Mouse (Mus musculus) midbrain, embryonic 10.5 days (tissue): Measurements from ENCODE around the gene Nps. TPM values are rescaled to one million over a fixed set of nuclear protein-coding genes. Genes with fewer than 3 reads are reported as not detected.

Experiments
- DNase-seq: peaks from one replicate; pipeline ENCODE4 v3.0.0-alpha.2; 2017; ENCODE audit warnings: low spot score
- H3K27ac ChIP-seq: fragments of 300-500 bp; sonication (generic); replicated peaks from 2 replicates; pipeline ENCODE4 v1.5.1; 2016; ENCODE audit warnings: mild to moderate bottlenecking
- H3K27me3 ChIP-seq: fragments of 300-500 bp; sonication (generic); 2 replicates; pipeline ENCODE4 v1.6.1; 2016; ENCODE audit warnings: low read depth, mild to moderate bottlenecking; ENCODE audit not compliant: poor library complexity, severe bottlenecking
- H3K36me3 ChIP-seq: fragments of 300-500 bp; sonication (generic); 2 replicates; pipeline ENCODE4 v1.6.1; 2016; ENCODE audit warnings: mild to moderate bottlenecking, moderate library complexity
- H3K4me1 ChIP-seq: fragments of 300-500 bp; sonication (generic); 2 replicates; pipeline ENCODE4 v1.6.1; 2016
- H3K4me3 ChIP-seq: fragments of 300-500 bp; sonication (generic); 2 replicates; pipeline ENCODE4 v1.5.1; 2016; ENCODE audit warnings: mild to moderate bottlenecking, moderate library complexity
- H3K9me3 ChIP-seq: fragments of 300-500 bp; sonication (generic); replicated peaks from 2 replicates; pipeline ENCODE4 v1.6.1; 2016; ENCODE audit warnings: mild to moderate bottlenecking
- WGBS: fragments of 180-500 bp; shearing (Covaris S2); methylation state at CpG from one replicate; pipeline ENCODE4 v1.1.7; 2016; 5-methylcytosine and 5-hydroxymethylcytosine counted together
- polyA plus RNA-seq: library from polyadenylated mRNA; unstranded; fragments of >200 nt; fragmentation: Nextera tagmentation; extraction: Ambion mirVana; gene quantifications from 2 replicates; pipeline ENCODE4 v1.2.1, GENCODE M21; 2016

The Nps gene
- polyA plus RNA-seq, 1 experiment from 2014 or later = not detected

DNA sequence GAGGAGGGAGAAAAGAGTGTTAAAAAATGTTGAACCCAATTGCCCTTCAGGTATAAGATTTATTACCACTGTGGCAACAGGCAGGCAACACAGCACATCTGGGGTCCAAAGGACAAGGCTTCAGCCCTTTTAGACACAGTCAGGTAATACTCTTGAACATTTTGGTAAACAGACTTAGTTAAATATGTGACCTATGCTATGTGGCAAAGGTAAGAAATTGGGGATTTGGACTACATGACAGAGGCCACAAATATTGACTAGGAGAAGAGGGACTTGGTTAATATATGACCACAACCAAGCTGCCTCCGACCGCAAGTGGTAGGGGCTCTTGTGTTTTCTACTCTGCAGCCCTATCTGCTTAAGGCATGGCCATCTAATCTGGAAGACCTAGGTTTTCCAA lies 5.3 kb upstream of the Nps start:
- H3K27me3 ChIP-seq = no peaks in the 10 kb centered on the region
- H3K36me3 ChIP-seq = no peaks in the 10 kb centered on the region
- H3K4me1 ChIP-seq = no peaks in the 10 kb centered on the region
- H3K4me3 ChIP-seq = no peak overlapping the region
- 97% methylated on average over 2 of the region's 2 CpGs for WGBS
- no peak for DNase-seq
- H3K27ac ChIP-seq = no peak overlapping the region
- H3K9me3 ChIP-seq = 0 out of 2 replicates have a peak, but pooled peaks cover 5% of the 10 kb centered on the region

GRCm38 (mm10) chr7:135254423-135254822 lies 4.1 kb upstream of the Nps start:
- no peaks in the 10 kb centered on the region for H3K36me3 ChIP-seq
- WGBS = 90% methylated on average over 2 of the region's 2 CpGs
- no peak for DNase-seq
- H3K4me1 ChIP-seq = no peaks in the 10 kb centered on the region
- no peak overlapping the region for H3K27ac ChIP-seq
- H3K4me3 ChIP-seq = no peak overlapping the region
- H3K27me3 ChIP-seq = no peaks in the 10 kb centered on the region
- H3K9me3 ChIP-seq = 0 out of 2 replicates have a peak, but pooled peaks cover 5% of the 10 kb centered on the region

DNA sequence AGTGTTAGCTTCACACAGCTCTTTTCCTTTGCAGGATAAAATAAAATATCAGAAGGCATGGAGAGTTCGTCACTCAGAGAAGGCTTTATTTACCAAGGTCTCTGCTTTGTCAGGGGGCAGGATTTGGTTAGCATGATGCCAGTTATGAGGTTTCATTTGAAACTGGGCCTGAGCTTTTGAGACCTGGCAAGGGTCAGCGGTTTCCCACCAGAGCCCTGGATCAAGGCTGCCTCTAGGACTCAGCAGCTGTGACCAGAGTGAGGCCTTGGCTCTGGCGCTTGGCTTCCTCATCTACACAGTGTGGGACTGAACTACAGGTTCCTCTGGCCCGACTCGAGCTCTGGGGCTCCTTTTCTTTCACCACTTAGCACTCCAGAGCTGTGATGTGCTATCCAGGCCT lies 12.5 kb downstream of the Nps start:
- H3K27me3 ChIP-seq = no peaks in the 10 kb centered on the region
- no peak overlapping the region for H3K4me3 ChIP-seq
- no peaks in the 10 kb centered on the region for H3K9me3 ChIP-seq
- no peak for DNase-seq
- 91% methylated on average over 5 of the region's 5 CpGs for WGBS
- H3K27ac ChIP-seq = no peak overlapping the region
- H3K36me3 ChIP-seq = no peaks in the 10 kb centered on the region
- H3K4me1 ChIP-seq = no peaks in the 10 kb centered on the region

- Histone ChIP-seq H3K4me1 (0 out of 2 replicates have a peak, but pooled peaks cover 5% of the 10 kb centered on the region), H3K27ac (no peak overlapping the region), H3K9me3 (no peaks in the 10 kb centered on the region), H3K4me3 (no peak overlapping the region), H3K36me3 (no peaks in the 10 kb centered on the region), H3K27me3 (no peaks in the 10 kb centered on the region)
- DNase-seq = no peak
- 89% methylated on average over 3 of the region's 3 CpGs for WGBS
Measured at GRCm38 (mm10) chr7:135283212-135283611, 24.7 kb downstream of the Nps start.

- Histone ChIP-seq H3K4me1 (no peaks in the 10 kb centered on the region), H3K4me3 (no peak overlapping the region), H3K36me3 (no peaks in the 10 kb centered on the region), H3K9me3 (no peaks in the 10 kb centered on the region), H3K27ac (no peak overlapping the region), H3K27me3 (no peaks in the 10 kb centered on the region)
- DNase-seq = no peak
- WGBS = 93% methylated on average over 3 of the region's 3 CpGs
Measured at GRCm38 (mm10) chr7:135289976-135290375, 31.5 kb downstream of the Nps start.

DNA sequence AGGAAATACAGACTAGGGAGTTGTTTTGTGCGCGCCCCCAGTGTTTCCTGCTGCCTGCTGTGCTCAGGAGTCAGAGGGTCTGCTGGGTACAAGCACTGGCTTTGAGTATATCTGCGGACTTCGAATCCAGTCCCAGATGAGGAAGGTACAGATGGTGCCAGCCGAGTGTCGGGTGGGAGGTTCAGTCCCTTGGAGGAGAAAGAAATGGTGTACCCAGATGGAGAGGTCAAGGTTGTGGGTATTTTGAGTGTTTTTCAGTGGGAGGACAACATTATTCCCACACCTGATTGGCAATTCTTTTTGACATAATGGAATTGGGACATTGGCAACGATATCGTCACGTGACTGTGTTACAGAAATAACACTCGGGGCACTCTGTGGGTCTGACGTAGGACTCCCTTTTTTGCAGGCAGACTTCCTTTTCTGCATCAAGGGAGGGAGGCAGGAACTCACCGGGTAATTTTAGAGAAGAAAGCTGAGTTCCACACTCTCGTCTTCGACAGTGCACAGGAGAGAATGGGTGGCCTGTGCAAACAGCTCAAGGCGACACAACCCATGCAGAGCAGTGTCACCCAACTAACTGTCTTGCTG lies 33.2 kb downstream of the Nps start:
- no peaks in the 10 kb centered on the region for H3K27me3 ChIP-seq
- no peak overlapping the region for H3K27ac ChIP-seq
- no peak for DNase-seq
- no peaks in the 10 kb centered on the region for H3K4me1 ChIP-seq
- H3K36me3 ChIP-seq = no peaks in the 10 kb centered on the region
- H3K9me3 ChIP-seq = no peaks in the 10 kb centered on the region
- no peak overlapping the region for H3K4me3 ChIP-seq
- 90% methylated on average over 15 of the region's 15 CpGs for WGBS

GRCm38 (mm10) chr7:135294498-135294897 lies 36.0 kb downstream of the Nps start:
- WGBS = 88% methylated on average over 3 of the region's 3 CpGs
- Histone ChIP-seq H3K36me3 (no peaks in the 10 kb centered on the region), H3K27me3 (no peaks in the 10 kb centered on the region), H3K27ac (no peak overlapping the region), H3K4me1 (no peaks in the 10 kb centered on the region), H3K9me3 (no peaks in the 10 kb centered on the region), H3K4me3 (no peak overlapping the region)
- no peak for DNase-seq

GRCm38 (mm10) chr7:135304496-135304895 lies 46.0 kb downstream of the Nps start:
- H3K4me3 ChIP-seq = no peak overlapping the region
- no peaks in the 10 kb centered on the region for H3K4me1 ChIP-seq
- H3K27ac ChIP-seq = no peak overlapping the region
- no peaks in the 10 kb centered on the region for H3K9me3 ChIP-seq
- DNase-seq = no peak
- H3K27me3 ChIP-seq = no peaks in the 10 kb centered on the region
- 91% methylated on average over 2 of the region's 2 CpGs for WGBS
- H3K36me3 ChIP-seq = no peaks in the 10 kb centered on the region

Other genes starting within 250 kb of the Nps start
- 1.8 and 3.8 TPM in 2 replicates for gene Foxi2, start 151.6 kb downstream of the Nps start, polyA plus RNA-seq